In the genomic region with DNA sequence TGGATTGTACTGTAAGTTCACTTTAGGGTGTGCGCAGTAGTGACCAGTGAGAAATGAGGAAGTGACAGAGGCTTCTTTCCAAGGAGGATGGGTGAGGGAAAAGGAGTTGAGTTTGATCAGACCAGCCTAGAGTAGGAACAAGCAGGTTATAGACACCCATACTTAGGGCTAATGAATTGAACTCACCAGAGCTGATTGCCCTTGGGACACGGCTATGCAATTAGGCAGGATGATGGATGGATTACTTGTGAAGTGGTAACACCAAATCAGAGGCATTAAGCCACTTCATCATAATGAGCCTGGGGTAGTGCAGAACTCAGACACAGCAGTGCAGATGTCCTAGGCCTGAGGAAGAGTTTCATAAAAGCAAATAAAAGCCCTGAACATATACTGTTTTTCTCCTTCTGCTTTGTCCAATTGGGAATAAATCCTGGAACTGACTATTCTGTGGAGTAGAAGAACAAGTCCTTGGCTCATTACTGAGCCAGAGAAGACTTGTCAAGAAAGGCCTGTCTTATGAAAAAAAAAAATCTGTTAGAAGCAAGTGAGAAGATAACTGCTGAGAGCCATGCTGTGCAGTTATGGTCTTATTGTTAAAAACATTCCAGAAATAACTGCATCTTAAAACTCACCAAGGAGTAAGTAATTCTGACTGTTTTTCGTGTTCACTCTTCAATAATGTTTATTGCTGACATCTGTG, we compare ENCODE assay signal across 26 mouse cellular contexts.
A peak's percentile ranks its signal among the peaks of the same experiment; 100 is the strongest.
DNase-seq lines count a peak whose midpoint lies in the region; ATAC-seq lines count a peak whose summit lies in the region.
"Had no signal": no experiment of that assay in that cellular context is flagged by ENCODE, and none has a peak within 500 bp of the region (broad histone marks: within the 10 kb centered on the region; RNA-seq: fewer than 3 reads in every experiment).

No protein-coding gene starts in this region.

- H3K27ac ChIP-seq in hindbrain, embryonic 12.5 days: no peak overlapping the region
- H3K27ac ChIP-seq in hindbrain, embryonic 13.5 days: no peak overlapping the region
- H3K27ac ChIP-seq: forebrain, embryonic 15.5 days; heart, adult 2 months; intestine, embryonic 15.5 days; liver, embryonic 12.5 days; midbrain, embryonic 12.5 days; neural tube, embryonic 13.5 days had no signal

- no peaks in the 10 kb centered on the region for H3K36me3 ChIP-seq in hindbrain, embryonic 12.5 days
- no peaks in the 10 kb centered on the region for H3K36me3 ChIP-seq in hindbrain, embryonic 13.5 days
- H3K36me3 ChIP-seq: forebrain, embryonic 15.5 days; heart, embryonic 12.5 days; intestine, embryonic 15.5 days; liver, embryonic 12.5 days; midbrain, embryonic 12.5 days; neural tube, embryonic 13.5 days had no signal

- no peaks in the 10 kb centered on the region for H3K4me1 ChIP-seq in hindbrain, embryonic 12.5 days
- no peaks in the 10 kb centered on the region for H3K4me1 ChIP-seq in hindbrain, embryonic 13.5 days (replicated peaks)
- H3K4me1 ChIP-seq: forebrain, embryonic 15.5 days; heart, embryonic 12.5 days; intestine, embryonic 15.5 days; liver, embryonic 12.5 days; midbrain, embryonic 12.5 days; neural tube, embryonic 13.5 days had no signal

- no peak overlapping the region for H3K9ac ChIP-seq in hindbrain, embryonic 12.5 days
- H3K9ac ChIP-seq in hindbrain, embryonic 13.5 days: no peak overlapping the region
- H3K9ac ChIP-seq: forebrain, embryonic 15.5 days; heart, embryonic 12.5 days; intestine, embryonic 15.5 days; liver, embryonic 12.5 days; liver, postnatal 0 days; midbrain, embryonic 12.5 days; neural tube, embryonic 13.5 days had no signal

- no peaks in the 10 kb centered on the region for H3K27me3 ChIP-seq in hindbrain, embryonic 12.5 days
- H3K27me3 ChIP-seq in hindbrain, embryonic 13.5 days: no peaks in the 10 kb centered on the region
- H3K27me3 ChIP-seq: forebrain, embryonic 15.5 days; heart, embryonic 12.5 days; intestine, embryonic 15.5 days; liver, embryonic 12.5 days; midbrain, embryonic 12.5 days; neural tube, embryonic 13.5 days had no signal

- no peak overlapping the region for H3K4me3 ChIP-seq in hindbrain, embryonic 12.5 days
- no peak overlapping the region for H3K4me3 ChIP-seq in hindbrain, embryonic 13.5 days
- H3K4me3 ChIP-seq: forebrain, embryonic 15.5 days; heart, adult 2 months; heart, embryonic 12.5 days; intestine, embryonic 15.5 days; liver, embryonic 12.5 days; midbrain, embryonic 12.5 days; neural tube, embryonic 13.5 days had no signal

- WGBS in hindbrain, embryonic 12.5 days: 69% methylated on average over 3 of the region's 3 CpGs
- 74% methylated on average over 3 of the region's 3 CpGs for WGBS in hindbrain, embryonic 13.5 days

- ATAC-seq in hindbrain, embryonic 12.5 days (ENCODE audit: low FRiP score): peak; percentile 56
- ATAC-seq in hindbrain, embryonic 13.5 days (ENCODE audit: low FRiP score): no peak
- ATAC-seq: forebrain, embryonic 15.5 days; intestine, embryonic 15.5 days; liver, embryonic 12.5 days; liver, postnatal 0 days had no signal

- peak; percentile 2 for DNase-seq in embryo, embryonic 11 days
- no peak for DNase-seq in embryo, embryonic 10 days (ENCODE audit: low spot score)
- DNase-seq in Muller cell, postnatal 12 days (ENCODE audit: inconsistent ontology term): peak; percentile 0
- peak; percentile 8 for DNase-seq in skeletal muscle tissue, adult 2 months (ENCODE audit: low read depth, low spot score)
- no peak for DNase-seq in thymus, postnatal 14 days
- DNase-seq: adrenal gland, postnatal 14 days; cerebellum, adult 2 months; heart, adult 2 months; kidney, adult 2 months; kidney, postnatal 10 days; layer of hippocampus, postnatal 36 days; left cerebral cortex, postnatal 4 days; liver, postnatal 0 days; lung, postnatal 36 days; right cerebral cortex, postnatal 25 days; spleen, adult 18-20 months; thymus, adult 2 months; thymus, postnatal 4 days had no signal

- no peak overlapping the region for H3K4me2 ChIP-seq in hindbrain, embryonic 12.5 days (replicated peaks)
- H3K4me2 ChIP-seq in hindbrain, embryonic 13.5 days: no peak overlapping the region
- H3K4me2 ChIP-seq: forebrain, embryonic 15.5 days; heart, embryonic 12.5 days; intestine, embryonic 15.5 days; liver, embryonic 12.5 days; midbrain, embryonic 12.5 days; neural tube, embryonic 13.5 days had no signal

- H3K9me3 ChIP-seq in hindbrain, embryonic 12.5 days (replicated peaks): no peaks in the 10 kb centered on the region
- no peaks in the 10 kb centered on the region for H3K9me3 ChIP-seq in hindbrain, embryonic 13.5 days
- H3K9me3 ChIP-seq: forebrain, embryonic 15.5 days; heart, embryonic 12.5 days; intestine, embryonic 15.5 days; liver, embryonic 12.5 days; midbrain, embryonic 12.5 days; neural tube, embryonic 13.5 days had no signal

Comparison
In these comparisons a context has a peak if more than half of its experiments do, and no peak if none do; other contexts are left out.
1. DNase-seq: peak in embryo, embryonic 11 days (single experiment), Muller cell, postnatal 12 days (single experiment) and skeletal muscle tissue, adult 2 months (single experiment); none in embryo, embryonic 10 days (single experiment) and thymus, postnatal 14 days (single experiment).